Mouse (Mus musculus) c-Kit-positive CD71-positive TER-119-negative erythroid progenitor cells, embryonic 14.5 days (primary cell): Measurements from ENCODE around the gene Tmem269.

Experiments
- DNase-seq: peaks from one replicate; pipeline ENCODE4 v3.0.0-alpha.2; 2013; ENCODE audit warnings: low read depth

The Tmem269 gene

GRCm38 (mm10) chr4:119181456-119181855, 36.6 kb downstream of the Tmem269 start:
- DNase-seq: no peak

DNA sequence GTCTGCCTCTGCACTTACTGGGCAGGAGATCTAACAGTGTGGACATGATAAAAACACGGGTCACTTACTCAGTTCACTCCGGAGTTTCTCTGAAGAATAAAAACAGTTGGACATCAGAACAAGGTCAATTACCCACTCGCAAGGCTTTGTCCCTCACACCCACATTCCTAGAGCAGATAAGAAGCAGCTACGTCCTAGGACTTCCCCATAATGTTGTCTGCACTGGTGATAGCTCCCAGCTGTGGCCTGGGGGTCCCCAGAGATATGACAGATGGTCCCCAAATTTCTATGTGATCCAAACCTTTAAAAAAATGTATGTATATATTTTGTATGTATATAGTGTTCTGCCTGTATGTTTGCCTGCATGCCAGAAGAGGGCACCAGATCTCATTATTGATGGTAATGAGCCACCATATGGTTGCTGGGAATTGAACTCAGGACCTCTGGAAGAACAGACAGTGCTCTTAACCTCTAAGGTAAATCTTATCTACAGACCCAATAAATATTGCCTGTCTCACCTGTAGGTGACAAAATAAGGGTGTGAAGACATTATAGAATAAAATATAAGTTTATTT, 37.8 kb downstream of the Tmem269 start:
- no peak for DNase-seq

GRCm38 (mm10) chr4:119178331-119178730, 39.7 kb downstream of the Tmem269 start:
- DNase-seq: no peak

DNA sequence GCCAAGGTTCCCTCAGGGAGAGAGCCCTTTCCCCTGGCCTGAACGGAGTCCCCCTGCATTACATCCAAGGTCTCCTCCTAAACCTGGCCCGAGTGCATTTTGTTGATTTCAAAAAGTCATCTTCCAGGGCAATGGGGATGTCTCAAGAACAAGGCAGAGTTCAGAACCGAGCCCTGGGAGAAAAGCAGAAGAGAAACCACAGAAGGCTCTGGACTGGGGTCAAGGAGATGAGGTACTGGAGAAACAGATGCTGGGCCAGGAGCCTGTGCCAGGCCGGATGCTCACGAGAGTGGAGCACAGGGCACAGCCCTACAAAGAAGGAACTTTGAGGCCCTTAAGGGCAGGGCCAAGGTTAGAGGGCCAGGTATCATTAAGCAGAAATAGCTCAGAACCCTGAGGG, 40.3 kb downstream of the Tmem269 start:
- no peak for DNase-seq

DNA sequence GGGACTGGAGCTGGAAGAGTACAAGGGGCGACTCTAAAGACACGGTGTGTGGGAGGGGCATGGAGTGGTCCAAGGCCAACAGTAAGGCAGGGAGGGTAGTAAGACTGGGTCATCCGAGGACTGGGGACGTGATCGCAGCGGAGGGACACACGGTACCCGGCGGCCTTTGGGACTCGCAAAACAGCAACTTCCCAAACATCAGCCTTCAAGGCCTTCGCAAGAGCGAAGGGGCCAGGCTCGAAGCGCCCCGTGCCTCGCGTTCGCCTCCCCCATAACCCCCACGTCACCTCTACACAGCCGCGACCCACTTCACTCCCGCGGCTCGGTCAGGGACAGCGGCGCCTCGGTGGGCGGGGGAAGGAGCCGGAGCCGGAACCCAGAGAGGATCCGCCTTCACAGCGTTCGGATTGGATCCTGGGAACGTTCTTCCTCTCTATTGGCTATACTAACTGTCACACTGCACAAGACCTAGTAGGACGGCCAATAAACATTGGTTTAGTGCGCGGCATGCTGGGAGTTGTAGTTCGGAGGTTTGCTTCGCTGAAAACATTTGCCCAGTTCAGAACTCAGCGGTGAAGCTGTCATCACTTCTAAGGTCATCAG, 44.1 kb downstream of the Tmem269 start, which contains the start of gene Zfp691:
TSS of gene Zfp691 (minus strand) at position 345 of the 603 bp plus-strand sequence.
- DNase-seq: peak; percentile 97

- DNase-seq: no peak
Measured at GRCm38 (mm10) chr4:119172919-119173650, 44.9 kb downstream of the Tmem269 start.

GRCm38 (mm10) chr4:119167663-119168062, 50.4 kb downstream of the Tmem269 start:
- peak; percentile 88 for DNase-seq

GRCm38 (mm10) chr4:119167068-119167467, 50.9 kb downstream of the Tmem269 start:
- DNase-seq: no peak

DNA sequence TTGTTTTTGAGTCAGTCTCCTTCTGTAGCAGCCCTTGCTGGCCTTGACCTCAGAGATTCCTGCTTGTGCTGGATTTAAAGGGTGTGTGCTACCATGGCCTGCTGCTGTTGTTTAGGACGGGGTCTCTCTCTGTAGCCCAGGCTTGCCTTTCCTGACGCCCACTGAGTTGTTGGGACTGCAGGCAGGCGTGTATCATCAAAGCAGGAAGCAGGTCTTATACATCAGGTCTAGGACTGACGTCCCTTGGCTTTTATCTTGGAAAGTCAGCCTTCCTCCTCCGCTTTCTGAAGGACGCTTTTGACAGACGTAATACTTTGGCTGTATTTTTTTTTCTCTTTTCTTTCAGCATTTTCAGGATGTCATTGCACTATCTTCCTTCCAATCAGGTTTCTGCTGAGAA, 52.1 kb downstream of the Tmem269 start:
- no peak for DNase-seq

DNA sequence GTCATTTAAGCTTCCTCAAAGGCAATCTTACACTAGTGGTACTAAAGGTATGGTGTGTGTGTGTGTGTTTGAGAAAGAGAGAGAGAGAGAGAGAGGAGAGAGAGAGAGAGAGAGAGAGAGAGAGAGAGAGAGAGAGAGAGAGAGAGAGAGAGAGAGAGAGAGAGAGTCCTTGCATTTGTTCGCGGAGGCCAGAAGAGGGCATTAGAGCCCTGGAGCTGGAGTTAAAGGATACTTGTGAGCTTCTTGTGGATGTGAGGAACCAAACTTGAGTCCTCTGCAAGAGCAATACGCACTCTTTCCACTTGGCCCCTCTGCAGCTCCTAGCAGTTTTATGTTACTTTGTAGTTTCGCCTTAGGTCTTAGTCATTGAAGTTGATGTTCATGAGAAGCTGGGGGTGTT, 55.0 kb downstream of the Tmem269 start:
- DNase-seq: no peak

GRCm38 (mm10) chr4:119161358-119161757, 56.7 kb downstream of the Tmem269 start:
- DNase-seq: no peak

GRCm38 (mm10) chr4:119157891-119158290, 60.1 kb downstream of the Tmem269 start:
- DNase-seq: no peak

DNA sequence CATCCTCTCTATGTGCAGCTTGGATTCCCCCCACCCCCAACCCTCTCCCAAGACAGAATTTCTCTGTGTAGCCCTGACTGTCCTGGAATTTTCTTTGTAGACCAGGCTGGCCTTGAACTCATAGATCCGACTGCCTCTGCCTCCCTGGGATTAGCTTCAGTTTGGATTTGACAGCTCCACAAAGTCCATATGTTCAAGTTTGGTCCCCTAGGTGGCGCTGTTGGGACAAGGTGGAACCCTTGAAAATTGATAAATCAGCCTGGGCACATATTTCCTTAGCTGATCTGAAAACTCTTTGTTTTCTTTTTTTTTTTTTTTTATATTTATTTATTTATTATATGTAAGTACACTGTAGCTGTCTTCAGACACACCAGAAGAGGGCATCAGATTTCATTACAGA, 60.8 kb downstream of the Tmem269 start:
- DNase-seq: peak; percentile 71
